Mouse (Mus musculus) megakaryocyte progenitor cell, adult 5-6 weeks (primary cell): ENCODE results near the gene Osbpl8. TPM values are rescaled to one million over a fixed set of nuclear protein-coding genes. Genes with fewer than 3 reads are reported as not detected.
A peak's percentile ranks its signal among the peaks of the same experiment; 100 is the strongest.

Source experiments
- ATAC-seq: replicated peaks from 2 replicates; pipeline ENCODE4 v1.8.0; 2016; ENCODE audit warnings: mild to moderate bottlenecking, moderate TSS enrichment, inconsistent platforms; ENCODE audit not compliant: poor library complexity
- total RNA-seq, 2 experiments: library from RNA; stranded (forward) in 1 of 2; stranded (reverse) in 1 of 2; fragments of 157-497, 149-512 nt in 1 of 2; fragments of 200-1000 nt in 1 of 2; gene quantifications; 2 replicates each; pipeline versions ENCODE4 v1.2.3 to v1.2.4; 2015 to 2017

Gene Osbpl8
- total RNA-seq, 2 experiments from 2014 or later = 80.2 to 90.9 TPM

DNA sequence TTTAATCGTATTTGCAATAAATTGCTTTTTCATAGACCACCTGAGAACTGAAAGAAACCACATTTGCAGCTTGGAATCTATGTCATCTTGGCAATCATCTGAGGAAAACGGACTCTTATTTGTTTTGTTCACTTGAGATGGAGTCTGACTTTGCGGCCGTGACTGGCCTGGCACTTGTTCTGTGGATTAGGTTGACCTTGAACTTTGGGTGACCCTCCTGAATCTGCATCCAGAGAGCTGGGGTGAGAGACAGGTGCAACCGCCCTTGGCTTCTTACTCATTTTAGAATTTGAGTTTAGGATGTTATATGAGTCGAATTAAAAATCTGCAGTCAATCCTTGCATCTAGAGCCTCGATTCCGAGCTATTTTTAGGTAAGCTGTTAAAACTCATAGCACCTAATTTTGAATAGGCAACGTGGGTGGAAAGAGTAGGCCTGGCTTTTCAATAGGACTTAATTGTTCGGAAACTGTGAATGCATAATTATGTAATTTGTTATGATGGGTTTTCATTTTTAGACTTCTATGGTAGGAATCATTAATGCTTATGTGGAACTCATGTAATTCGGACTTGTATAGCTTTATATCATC, 20.1 kb upstream of the Osbpl8 start:
- no peak for ATAC-seq

DNA sequence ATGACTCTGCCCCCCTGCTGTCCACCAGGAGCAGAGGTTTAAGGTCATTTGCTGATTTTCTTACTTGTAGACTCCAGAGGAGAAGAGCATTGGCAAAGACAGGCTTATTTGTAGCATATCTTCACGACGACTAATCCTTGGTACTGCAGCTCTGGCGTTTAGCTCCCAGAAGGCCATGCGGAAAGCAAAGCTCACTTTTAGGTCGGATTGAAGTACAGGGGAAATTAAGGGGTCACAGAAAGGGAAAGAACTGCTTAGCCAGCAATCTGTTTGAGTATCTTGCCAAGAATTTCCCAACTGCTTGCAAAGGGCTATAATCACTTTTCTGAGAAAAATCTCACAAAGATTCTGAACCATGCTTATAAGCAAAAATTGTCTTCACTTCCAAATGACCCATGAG, 14.8 kb upstream of the Osbpl8 start:
- no peak for ATAC-seq

DNA sequence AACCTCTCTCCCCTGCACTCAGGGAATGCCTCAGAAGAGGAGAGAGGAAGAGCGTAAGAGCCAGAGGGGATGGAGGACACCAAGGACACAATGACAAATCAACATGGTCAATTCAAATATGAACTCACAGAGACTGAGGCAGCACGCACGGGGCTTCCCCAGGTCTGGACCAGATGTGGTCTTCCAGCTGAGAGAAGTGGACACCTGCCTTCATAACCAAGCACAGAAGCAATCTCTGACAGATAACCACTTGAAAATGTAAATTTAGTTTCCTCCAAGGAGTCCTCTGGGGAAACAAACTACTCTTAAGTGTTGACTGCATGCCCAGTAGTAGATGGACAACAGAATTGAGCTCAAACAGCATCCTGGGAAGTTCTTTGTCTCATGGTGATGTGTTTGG, 9.5 kb upstream of the Osbpl8 start:
- no peak for ATAC-seq

GRCm38 (mm10) chr10:111155571-111155970, 9.0 kb upstream of the Osbpl8 start:
- ATAC-seq = no peak

- ATAC-seq = no peak
Observed at GRCm38 (mm10) chr10:111156394-111157190, 8.0 kb upstream of the Osbpl8 start.

- no peak for ATAC-seq
Observed at GRCm38 (mm10) chr10:111157241-111157659, 7.3 kb upstream of the Osbpl8 start.

DNA sequence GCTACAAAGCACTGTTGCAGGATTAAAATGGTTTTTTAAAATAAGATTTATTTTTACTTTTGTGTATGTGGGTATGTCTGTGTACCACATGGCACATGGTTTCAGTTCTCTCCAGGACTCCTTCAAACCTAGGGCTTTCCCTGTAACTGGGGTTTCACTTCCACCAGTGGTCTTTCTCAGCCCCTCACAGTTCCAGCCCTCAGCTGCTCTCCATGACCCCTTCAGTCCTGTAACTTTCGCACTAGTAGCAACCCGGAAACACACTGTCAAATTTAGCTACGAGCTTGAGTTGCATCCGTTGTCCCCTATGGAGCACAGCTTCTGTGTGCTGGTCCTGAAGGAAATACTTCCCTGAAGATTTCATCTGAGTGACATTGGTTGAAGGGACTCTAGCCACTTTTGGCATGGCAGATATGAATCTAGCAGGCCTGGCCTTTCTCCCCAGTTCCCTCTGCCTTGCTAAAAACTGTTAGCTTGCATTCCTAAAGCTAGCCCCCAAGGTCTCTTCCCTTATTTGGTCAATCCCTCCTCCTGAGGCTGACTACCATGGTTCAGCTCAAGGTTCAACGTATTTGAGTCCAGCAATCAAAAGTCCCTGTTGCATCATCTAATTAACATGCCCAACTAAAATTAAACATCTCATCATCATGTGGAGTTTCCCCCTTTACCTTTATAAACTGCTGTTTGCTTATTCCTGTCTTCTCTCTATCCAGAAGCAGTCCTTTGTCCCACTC, 4.6 kb upstream of the Osbpl8 start:
- peak; percentile 33 for ATAC-seq

DNA sequence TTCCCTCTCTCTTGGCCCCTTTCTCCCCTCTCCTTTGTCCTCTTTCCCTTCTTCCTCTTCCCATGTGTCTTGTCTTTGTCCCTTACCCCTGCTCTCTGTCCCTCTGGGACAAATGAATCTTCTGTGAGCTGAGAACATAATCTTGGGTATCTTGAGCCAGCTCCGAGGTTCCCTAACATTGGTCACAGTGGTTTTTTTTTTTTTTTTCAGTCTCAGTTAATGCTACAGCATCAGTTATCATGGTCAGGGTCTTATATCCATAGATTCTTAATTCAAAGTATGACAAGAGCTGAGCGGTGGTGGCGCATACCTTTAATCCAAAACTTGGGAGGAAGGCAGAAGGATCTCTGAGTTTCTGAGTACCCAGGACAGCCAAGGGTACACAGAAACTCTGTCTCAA, 4.0 kb upstream of the Osbpl8 start:
- ATAC-seq = no peak

- ATAC-seq = no peak; the same call in 1 of the 2 replicates
Observed at GRCm38 (mm10) chr10:111161373-111161772, 3.2 kb upstream of the Osbpl8 start.

GRCm38 (mm10) chr10:111163025-111163424, 1.5 kb upstream of the Osbpl8 start:
- ATAC-seq = no peak

DNA sequence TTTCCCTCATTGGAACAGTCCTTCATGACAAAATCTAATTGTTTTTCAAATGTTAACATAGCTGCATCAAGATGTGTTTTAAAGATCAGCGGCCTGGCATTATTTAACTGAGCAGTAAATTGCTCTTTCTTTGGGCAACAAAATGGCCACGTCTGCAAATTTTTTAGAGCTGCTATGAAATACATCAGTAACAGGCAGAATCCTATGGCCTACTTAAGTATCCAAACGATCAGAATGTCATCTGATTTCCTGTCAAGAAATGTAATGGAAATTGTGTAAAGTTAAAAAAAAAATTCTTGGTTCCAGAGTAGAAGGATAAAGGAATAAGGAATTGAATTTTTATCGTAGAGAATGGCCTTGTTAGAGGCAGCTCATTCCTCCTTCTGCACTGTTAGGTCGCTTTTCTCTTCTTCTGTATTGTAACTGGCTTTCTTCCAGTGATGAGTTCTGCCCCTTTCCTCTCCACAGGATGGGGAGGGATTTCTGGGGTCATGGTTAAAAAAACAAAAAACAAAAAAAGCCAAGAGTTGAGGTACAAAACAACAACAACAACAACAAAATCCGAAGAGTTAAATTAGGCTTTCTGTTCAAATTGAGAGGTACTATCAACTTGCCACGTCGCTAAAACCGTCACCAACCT, 831 bp upstream of the Osbpl8 start:
- ATAC-seq = no peak

- ATAC-seq = peak; percentile 49
Observed at GRCm38 (mm10) chr10:111165219-111165981, 848 bp downstream of the Osbpl8 start.

DNA sequence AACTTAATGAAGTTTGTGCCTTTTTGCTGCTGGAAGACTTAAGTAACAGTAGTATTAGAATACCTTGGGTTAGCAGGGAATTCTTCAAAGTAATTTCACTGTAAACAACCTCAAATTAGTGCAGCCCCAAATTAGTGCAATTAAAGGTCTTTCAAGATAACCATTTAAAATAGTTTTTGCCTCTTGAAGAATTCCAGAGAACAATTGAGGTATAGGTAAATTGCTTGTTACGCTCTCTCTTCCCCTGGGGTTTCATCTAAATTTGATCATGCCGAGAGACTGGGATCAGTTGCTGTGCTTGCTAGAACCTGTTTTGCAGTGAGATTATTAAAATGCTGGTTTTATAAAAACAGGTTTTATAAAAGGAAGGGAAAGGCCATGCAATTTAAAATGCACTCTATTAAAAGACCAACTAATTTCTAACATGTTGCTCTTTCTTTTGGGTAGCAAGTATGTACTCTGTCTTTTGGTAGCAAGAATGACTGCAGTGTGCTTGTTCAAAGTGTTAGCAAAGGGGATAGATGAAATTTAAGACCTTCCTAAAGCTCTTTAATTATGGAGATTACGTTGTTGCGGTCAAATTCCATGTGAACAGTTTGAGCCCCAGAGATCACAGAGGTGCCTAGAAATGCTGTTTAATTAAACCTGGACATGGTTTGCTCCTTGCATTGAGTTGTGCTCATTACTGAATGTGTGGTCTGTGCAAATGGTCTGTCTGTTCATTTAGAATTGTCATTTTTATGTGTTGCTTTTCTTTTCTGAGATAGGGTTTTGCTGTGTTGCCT, 1.7 kb downstream of the Osbpl8 start:
- no peak for ATAC-seq

- ATAC-seq = no peak
Observed at GRCm38 (mm10) chr10:111167444-111167843, 2.9 kb downstream of the Osbpl8 start.

GRCm38 (mm10) chr10:111168305-111168704, 3.8 kb downstream of the Osbpl8 start:
- peak; percentile 4; the same call in 1 of the 2 replicates for ATAC-seq

DNA sequence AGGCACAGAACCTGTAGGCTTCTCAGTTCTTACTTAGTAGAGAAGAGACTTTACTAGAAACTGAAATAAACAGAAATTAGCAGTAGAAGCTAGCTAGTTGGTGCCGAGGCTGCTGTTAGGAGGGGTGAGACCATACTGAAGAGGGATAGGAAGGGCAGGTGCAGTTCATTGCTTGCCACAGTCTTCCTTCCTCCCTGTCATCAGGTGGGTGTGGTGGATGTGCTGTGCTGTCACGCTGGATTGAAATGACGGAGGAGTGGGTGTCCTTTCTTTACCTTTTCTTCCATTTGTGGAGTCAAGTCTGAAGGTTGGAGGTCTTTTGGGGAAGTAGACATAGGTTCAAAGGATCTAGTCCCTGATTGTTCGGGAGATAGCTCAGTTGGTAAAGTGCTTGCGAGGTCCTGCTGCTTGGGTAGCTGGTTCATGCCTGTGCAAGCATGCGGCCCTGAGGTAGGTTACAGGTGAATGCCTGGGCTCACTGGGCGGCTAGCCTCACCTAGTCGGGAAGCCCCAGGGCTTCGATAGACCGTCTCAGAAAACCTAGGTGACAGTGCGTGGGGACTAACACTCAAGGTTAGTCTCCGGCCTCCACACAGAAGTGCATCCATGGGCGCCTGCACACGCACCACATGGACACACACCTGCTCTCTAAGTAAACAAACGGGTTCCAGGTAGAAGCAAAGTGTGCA, 6.8 kb downstream of the Osbpl8 start:
- peak; percentile 50 for ATAC-seq

DNA sequence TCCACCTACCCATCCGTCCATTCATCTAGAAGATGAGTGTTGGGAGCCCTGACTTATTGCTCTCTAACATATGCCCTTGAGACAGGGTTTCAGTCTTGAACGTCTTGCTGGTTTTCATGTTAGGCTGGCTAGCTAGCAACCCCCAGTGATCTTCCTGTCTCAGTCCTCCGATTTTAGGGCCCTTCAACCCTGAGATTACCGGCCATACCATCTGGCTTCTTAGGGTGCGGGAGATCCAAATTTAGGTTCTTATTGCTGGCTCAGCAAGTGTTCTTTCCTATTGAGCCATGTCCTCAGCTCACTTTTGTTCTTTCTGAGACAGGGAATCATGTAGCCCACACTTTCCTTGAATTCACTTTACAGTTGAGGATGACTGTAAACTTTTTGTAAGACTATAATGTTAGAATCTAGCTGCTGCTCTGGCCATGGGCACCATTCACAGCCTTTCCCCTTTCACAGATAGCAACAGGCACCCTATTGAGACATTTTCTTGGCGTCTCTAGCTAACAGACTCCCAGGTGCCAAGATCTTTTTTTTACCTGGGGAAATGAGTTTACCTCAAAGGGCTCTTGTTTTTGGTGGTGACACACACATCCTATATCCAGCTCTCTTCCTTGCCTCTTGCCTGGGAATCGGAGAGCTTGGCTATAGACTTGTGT, 9.2 kb downstream of the Osbpl8 start:
- ATAC-seq = no peak

GRCm38 (mm10) chr10:111177336-111177735, 12.8 kb downstream of the Osbpl8 start:
- ATAC-seq = no peak

DNA sequence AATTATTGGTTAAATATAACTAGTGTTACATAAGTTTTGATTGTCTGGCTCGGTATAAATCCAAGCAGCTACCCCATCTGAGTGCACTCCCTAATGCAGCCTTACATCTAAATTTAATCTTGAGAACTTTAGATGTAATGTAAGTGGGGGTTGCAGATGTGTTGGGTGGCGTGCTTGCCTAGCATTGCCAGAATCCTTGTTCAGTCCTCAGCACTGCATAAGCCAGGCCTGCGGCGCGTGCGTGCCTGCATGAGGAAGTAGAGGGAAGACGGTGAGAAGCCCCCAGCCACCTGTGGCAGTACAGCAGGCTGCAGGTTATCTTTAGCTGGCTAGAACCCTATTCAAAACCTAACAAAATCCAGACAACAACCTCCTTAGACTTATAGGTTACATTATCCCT, 13.5 kb downstream of the Osbpl8 start:
- ATAC-seq = peak; percentile 60
